Mouse (Mus musculus) forebrain, embryonic 14.5 days (tissue): ENCODE results near the gene Zfp213. TPM values are rescaled to one million over a fixed set of nuclear protein-coding genes. Genes with fewer than 3 reads are reported as not detected.
"Not testable (repeated sequence)": the region's sequence is repeated elsewhere in the genome, so short reads cannot be mapped to it uniquely, and the experiment has no call there.

Experiments used
- ATAC-seq: fragments of 200-750 bp; cut with Nextera tagmentation; 2 replicates; pipeline ENCODE4 v1.8.0; 2017; ENCODE audit warnings: mild to moderate bottlenecking, moderate library complexity
- DNase-seq: peaks from one replicate; pipeline ENCODE4 v3.0.0-alpha.2; 2015; ENCODE audit warnings: low spot score
- H3K27ac ChIP-seq: fragments of 300-500 bp; sonication (generic); 2 replicates; pipeline ENCODE4 v1.5.1; 2014; ENCODE audit warnings: low read depth, mild to moderate bottlenecking, control low read depth, low read length, moderate library complexity
- H3K27me3 ChIP-seq: fragments of 300-500 bp; sonication (generic); replicated peaks from 2 replicates; pipeline ENCODE4 v1.6.1; 2014; ENCODE audit warnings: low read length, control low read depth, mixed read lengths; ENCODE audit not compliant: control insufficient read depth, insufficient read depth
- H3K36me3 ChIP-seq: fragments of 300-500 bp; sonication (generic); 2 replicates; pipeline ENCODE4 v1.6.1; 2014; ENCODE audit warnings: low read length, control low read depth; ENCODE audit not compliant: control insufficient read depth, insufficient read depth
- H3K4me1 ChIP-seq: fragments of 300-500 bp; sonication (generic); 2 replicates; pipeline ENCODE4 v1.6.1; 2014; ENCODE audit warnings: antibody characterized with exemption, low read length, control low read depth; ENCODE audit not compliant: control insufficient read depth, insufficient read depth
- H3K4me2 ChIP-seq: fragments of 300-500 bp; sonication (generic); 2 replicates; pipeline ENCODE4 v1.6.1; 2014; ENCODE audit warnings: mild to moderate bottlenecking, control low read depth, low read length
- H3K4me3 ChIP-seq: fragments of 300-500 bp; sonication (generic); 2 replicates; pipeline ENCODE4 v1.5.1; 2014; ENCODE audit warnings: low read depth, low read length, control low read depth
- H3K9ac ChIP-seq: fragments of 300-500 bp; sonication (generic); 2 replicates; pipeline ENCODE4 v1.6.1; 2014; ENCODE audit warnings: mild to moderate bottlenecking, low read length, control low read depth, moderate library complexity
- H3K9me3 ChIP-seq: fragments of 300-500 bp; sonication (generic); replicated peaks from 2 replicates; pipeline ENCODE4 v1.6.1; 2016; ENCODE audit warnings: low read length, control low read depth, mixed read lengths; ENCODE audit not compliant: control insufficient read depth
- WGBS: fragments of 180-500 bp; shearing (Covaris S2); extraction: QIAGEN DNeasy Blood & Tissue Kit; methylation state at CpG from one replicate; pipeline ENCODE4 v1.1.7; 2014; 5-methylcytosine and 5-hydroxymethylcytosine counted together
- polyA plus RNA-seq: library from polyadenylated mRNA; unstranded; fragments of >200 nt; fragmentation: Nextera tagmentation; extraction: Ambion mirVana; gene quantifications from 2 replicates; pipeline ENCODE4 v1.2.1, GENCODE M21; 2014

Gene Zfp213
- polyA plus RNA-seq, 1 experiment from 2014 or later, result 20.9 TPM

DNA sequence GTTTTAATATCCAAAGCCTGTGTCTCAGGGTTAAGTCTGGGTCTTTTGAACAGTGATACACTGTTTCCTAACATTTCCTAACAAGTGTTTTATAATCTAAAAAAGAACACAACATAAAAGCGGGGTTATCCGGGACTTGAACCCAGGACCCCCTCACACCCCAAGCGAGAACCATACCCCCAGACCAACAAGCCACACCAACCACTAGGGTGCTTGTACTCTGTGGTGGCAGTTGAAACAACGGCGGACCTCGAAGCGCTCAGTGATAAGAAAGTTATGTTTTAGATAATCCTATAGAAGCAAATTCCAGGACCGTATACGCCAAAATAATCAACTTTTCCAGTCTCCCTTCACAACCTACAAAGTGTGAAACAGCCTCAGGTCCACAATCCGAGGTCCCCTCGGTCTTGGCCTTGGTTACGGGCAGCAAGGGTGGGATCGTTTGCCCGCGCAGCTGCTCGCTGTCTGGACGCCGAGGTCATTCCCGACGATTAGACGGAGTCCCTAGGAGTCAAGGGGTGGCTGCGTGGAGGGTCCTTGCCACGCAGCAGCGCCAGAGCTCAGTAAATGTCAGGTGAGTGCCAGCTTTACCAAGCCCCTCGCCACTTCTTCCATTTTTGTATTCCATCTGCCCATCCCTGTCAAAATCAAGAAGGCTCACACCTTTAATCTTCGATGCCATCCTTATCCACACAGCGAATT, 26.3 kb downstream of the Zfp213 start:
- Histone ChIP-seq H3K4me1 (no peaks in the 10 kb centered on the region; the same call in 1 of the 2 replicates), H3K4me2 (peak overlapping the region; percentile 40), H3K9me3 (no peaks in the 10 kb centered on the region), H3K27ac (no peak overlapping the region), H3K27me3 (peaks cover 36% of the 10 kb centered on the region), H3K36me3 (no peaks in the 10 kb centered on the region), H3K4me3 (peak overlapping the region; percentile 20), H3K9ac (peak overlapping the region; percentile 18; the same call in 1 of the 2 replicates)
- ATAC-seq (no peak), DNase-seq (no peak)
- WGBS, result 5% methylated on average over 27 of the region's 27 CpGs

DNA sequence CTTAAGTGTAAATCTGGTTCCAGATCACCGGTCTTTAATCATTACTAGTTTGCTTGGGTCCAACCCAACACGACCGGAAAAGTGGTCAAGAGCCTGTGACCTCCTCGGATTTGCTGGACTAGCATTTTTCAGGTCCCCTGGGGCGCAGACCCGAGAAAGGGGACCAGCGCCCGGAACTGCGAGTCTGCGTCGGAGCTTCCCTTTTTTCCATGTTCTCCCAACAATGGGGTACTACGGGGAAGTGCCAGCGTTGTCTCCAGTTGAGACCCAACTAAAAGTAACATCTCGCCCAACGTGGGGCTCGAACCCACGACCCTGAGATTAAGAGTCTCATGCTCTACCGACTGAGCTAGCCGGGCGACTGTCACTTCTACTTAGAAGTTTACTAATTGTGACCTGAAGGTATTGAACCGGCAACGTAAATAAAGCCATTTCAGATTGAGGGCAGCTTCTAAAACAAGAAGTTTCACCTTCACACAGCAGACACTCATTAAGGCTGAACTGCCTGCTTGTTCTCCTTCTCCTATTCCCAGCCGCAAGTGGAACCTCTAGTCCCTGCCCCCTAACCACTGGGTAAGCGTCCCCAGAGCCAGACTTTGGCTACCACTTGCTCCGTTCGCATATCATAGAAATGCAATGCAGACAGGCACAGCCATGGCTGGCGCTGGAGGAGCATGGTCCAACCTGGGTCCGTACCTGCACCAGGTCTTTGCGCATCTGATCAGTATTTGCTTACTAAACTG, 28.8 kb downstream of the Zfp213 start:
- H3K4me1 ChIP-seq, ATAC-seq, H3K4me3 ChIP-seq, DNase-seq, H3K36me3 ChIP-seq, H3K27ac ChIP-seq, H3K4me2 ChIP-seq, H3K9me3 ChIP-seq, H3K9ac ChIP-seq: not testable (repeated sequence)
- peaks cover 33% of the 10 kb centered on the region for H3K27me3 ChIP-seq
- 2% methylated on average over 17 of the region's 29 CpGs for WGBS

DNA sequence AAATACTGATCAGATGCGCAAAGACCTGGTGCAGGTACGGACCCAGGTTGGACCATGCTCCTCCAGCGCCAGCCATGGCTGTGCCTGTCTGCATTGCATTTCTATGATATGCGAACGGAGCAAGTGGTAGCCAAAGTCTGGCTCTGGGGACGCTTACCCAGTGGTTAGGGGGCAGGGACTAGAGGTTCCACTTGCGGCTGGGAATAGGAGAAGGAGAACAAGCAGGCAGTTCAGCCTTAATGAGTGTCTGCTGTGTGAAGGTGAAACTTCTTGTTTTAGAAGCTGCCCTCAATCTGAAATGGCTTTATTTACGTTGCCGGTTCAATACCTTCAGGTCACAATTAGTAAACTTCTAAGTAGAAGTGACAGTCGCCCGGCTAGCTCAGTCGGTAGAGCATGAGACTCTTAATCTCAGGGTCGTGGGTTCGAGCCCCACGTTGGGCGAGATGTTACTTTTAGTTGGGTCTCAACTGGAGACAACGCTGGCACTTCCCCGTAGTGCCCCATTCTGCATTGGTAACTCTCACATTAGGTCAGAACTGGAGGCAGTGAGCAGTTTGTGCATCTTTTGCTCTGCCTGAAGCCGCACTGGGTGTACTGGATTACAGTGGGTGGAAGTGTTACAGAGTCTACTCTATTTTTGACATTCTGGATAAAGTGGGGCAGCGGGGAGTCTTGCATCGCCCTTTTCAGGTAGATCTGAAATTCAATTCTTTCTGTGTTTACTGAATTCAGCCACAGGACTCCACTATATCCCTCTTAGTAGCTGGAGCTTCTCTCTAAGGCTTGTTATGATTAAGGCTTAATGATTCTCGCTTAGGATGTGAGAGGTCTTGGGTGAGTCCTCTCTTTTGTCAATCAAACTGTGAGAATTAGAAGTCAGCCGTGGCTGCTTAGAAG, 30.2 kb downstream of the Zfp213 start:
- not testable (repeated sequence) for H3K27ac ChIP-seq, H3K36me3 ChIP-seq, H3K4me2 ChIP-seq, DNase-seq, H3K9ac ChIP-seq, H3K9me3 ChIP-seq, ATAC-seq, H3K4me1 ChIP-seq, H3K4me3 ChIP-seq
- H3K27me3 ChIP-seq, result peaks cover 29% of the 10 kb centered on the region
- WGBS, result 7% methylated on average over 10 of the region's 23 CpGs

DNA sequence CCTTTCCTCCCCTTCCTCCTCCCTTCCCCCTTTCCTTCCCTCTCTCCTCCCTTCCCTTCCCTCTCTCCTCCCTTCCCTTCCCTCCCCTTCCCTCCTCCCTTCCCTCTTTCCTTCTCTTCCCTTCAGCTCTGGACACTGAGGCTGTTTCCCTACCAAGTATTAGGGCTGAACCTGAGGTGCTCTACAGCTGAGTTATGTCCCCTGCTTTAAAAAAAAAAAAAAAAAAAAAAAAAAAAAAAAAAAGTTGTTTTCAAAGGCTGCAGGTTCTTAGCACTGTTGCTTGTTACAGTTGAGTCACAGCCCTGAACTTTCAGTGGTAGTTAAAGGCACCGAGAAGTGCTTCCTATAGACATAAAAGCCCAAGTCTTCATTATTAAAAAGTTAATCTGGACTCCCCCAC, 32.6 kb downstream of the Zfp213 start:
- not testable (repeated sequence) for H3K9ac ChIP-seq, H3K9me3 ChIP-seq, H3K4me3 ChIP-seq, H3K4me1 ChIP-seq, ATAC-seq, H3K4me2 ChIP-seq, H3K27me3 ChIP-seq, H3K36me3 ChIP-seq, H3K27ac ChIP-seq, DNase-seq
- 35% methylated on average over 1 of the region's 1 CpGs for WGBS

DNA sequence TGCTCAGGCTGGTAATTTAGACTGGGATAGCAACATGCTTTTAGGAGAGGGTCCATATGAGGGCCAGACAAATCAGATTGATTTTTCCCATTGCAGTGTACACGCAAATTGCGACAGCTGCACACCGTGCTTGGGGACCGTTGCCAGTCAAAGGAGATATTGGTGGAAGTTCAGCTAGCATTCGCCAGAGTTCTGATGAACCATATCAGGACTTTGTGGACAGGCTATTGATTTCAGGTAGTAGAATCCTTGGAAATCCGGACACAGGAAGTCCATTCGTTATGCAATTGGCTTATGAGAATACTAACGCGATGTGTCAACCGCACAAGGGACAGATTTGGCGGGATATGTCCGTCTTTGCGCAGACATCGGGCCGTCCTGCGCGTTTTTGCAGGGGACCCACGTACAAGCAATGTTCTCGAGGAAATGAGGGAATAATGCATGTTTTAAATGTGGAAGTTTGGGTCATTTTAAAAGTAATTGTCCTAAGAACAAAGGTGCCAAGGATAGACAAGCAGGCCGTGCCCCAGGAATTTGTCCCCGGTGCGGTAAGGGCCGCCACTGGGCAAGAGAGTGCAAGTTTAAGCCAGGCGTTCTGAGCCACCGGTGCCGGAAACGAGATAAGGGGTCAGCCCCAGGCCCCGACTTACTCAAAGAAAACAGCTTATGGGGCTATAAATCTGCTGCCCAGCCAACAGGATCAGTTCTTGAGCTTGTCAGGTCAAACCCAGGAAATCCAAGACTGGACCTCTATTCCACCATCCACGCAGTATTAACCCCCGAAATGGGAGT, 40.9 kb downstream of the Zfp213 start:
- not testable (repeated sequence) for H3K9ac ChIP-seq, ATAC-seq, H3K9me3 ChIP-seq, H3K27ac ChIP-seq, H3K27me3 ChIP-seq, H3K4me2 ChIP-seq, H3K4me1 ChIP-seq, H3K36me3 ChIP-seq, DNase-seq, H3K4me3 ChIP-seq
- WGBS, result 81% methylated on average over 30 of the region's 30 CpGs

DNA sequence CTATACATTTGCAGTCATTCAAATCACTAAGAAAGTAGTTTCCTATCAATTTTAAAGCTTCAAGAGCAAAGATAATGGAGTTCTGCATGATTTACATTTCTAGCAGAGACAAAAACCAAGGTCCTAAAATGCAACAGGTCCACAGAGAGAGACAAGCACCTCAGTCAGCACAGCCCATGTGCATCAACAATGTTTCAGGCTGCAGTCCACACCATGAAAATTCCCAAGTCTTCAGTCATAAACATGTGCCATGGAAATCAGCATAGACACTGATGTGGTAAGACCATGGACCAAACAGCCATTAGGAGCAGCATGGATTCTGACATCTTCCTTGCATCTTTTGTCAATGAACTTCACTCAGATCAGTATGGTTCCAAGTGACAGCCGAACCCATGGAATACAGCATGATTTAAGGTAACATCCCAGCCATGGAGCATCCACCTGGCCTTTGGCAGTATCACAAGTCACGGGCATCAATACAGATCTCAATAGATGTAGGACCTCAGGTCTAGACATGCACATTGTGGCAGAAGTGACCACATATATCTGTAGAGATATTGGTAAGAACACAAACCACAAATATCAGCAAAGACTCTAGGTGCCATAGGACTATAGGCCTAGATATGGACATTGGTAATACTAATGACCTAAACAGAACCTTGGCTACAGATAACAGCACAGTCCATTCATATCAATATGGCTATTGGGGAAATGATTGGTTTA, 45.2 kb downstream of the Zfp213 start:
- ATAC-seq (no peak), DNase-seq (no peak)
- Histone ChIP-seq H3K9me3 (peaks cover 9% of the 10 kb centered on the region; the same call in 1 of the 2 replicates), H3K4me1 (no peaks in the 10 kb centered on the region), H3K9ac (no peak overlapping the region), H3K4me3 (no peak overlapping the region), H3K27ac (no peak overlapping the region), H3K27me3 (no peaks in the 10 kb centered on the region), H3K4me2 (no peak overlapping the region), H3K36me3 (no peaks in the 10 kb centered on the region)
- 73% methylated on average over 2 of the region's 2 CpGs for WGBS
